Mouse (Mus musculus) olfactory bulb, adult 2 months (tissue): ENCODE results near the gene Lcat. TPM values are rescaled to one million over a fixed set of nuclear protein-coding genes. Genes with fewer than 3 reads are reported as not detected.

Experiments used
- H3K27ac ChIP-seq: fragments of 200-500 bp; 2 replicates; pipeline ENCODE4 v1.5.1; 2012; ENCODE audit warnings: low read depth, low read length; ENCODE audit not compliant: insufficient read depth
- H3K4me1 ChIP-seq: fragments of 200-500 bp; 2 replicates; pipeline ENCODE4 v1.6.1; 2012; ENCODE audit warnings: low read length; ENCODE audit not compliant: control insufficient read depth, insufficient read depth
- H3K4me3 ChIP-seq: fragments of 200-500 bp; 2 replicates; pipeline ENCODE4 v1.5.1; 2012; ENCODE audit warnings: mild to moderate bottlenecking, low read depth, low read length, moderate library complexity; ENCODE audit not compliant: insufficient read depth
- CTCF ChIP-seq: fragments of 200-500 bp; IDR thresholded peaks from 2 replicates; pipeline ENCODE4 v1.5.1; 2012; ENCODE audit warnings: low read depth, mild to moderate bottlenecking, low read length, moderate library complexity; ENCODE audit not compliant: insufficient read depth
- POLR2A ChIP-seq: fragments of 200-500 bp; IDR thresholded peaks from 2 replicates; pipeline ENCODE4 v1.6.1; 2012; ENCODE audit warnings: mild to moderate bottlenecking, low read depth, low read length, moderate library complexity; ENCODE audit not compliant: insufficient read depth
- WGBS: fragments of 180-500 bp; shearing (Covaris S2); methylation state at CpG from one replicate; pipeline ENCODE4 v1.1.7; 2018; 5-methylcytosine and 5-hydroxymethylcytosine counted together
- polyA plus RNA-seq: library from polyadenylated mRNA; stranded (reverse); fragments of >200 nt; gene quantifications from 2 replicates; pipeline ENCODE4 v1.2.4, GENCODE M21; 2012; ENCODE audit warnings: low replicate concordance; ENCODE audit not compliant: missing spikeins, insufficient read depth, insufficient read length

The Lcat gene
- polyA plus RNA-seq, 1 experiment, result not detected

DNA sequence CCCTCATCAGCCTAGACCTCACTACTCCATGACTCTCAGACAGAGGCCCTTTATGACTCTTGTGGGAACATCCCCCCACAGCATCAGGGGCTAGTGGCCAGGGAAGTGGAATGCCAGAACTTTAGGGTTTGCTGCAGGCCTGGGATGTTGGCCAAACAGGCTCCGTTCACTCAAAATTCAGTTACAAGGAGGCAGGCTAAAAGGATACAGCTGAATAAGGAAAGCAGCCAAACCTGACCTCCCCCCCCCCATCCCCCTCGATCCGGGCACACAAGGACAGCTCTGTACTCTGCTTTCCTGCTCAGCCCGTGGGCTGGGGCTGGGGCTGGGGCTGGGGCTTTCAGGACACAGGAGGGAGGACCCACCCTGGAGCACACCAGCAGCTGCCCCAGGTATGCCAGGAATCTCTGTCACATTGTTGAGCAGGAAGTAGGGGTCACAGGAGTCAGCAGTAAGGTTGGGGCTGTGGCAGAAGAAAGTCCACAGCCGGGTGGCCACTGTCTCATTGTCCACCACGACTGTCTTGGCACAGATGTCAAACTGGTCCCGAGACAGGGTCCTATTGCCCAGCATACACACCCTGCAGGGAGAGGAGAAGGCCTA is 8.0 kb upstream of the Lcat start:
- no peak for TF ChIP-seq POLR2A
- TF ChIP-seq CTCF, result no peak
- Histone ChIP-seq H3K27ac (peak overlapping the region; percentile 67), H3K4me3 (no peak overlapping the region), H3K4me1 (peaks cover 31% of the 10 kb centered on the region)
- 27% methylated on average over 7 of the region's 7 CpGs for WGBS

- Histone ChIP-seq H3K27ac (no peak overlapping the region), H3K4me3 (no peak overlapping the region), H3K4me1 (peaks cover 31% of the 10 kb centered on the region)
- 14% methylated on average over 10 of the region's 10 CpGs for WGBS
- no peak for TF ChIP-seq POLR2A
- no peak for TF ChIP-seq CTCF
Measured at GRCm38 (mm10) chr8:105949350-105949749, 6.2 kb upstream of the Lcat start.

DNA sequence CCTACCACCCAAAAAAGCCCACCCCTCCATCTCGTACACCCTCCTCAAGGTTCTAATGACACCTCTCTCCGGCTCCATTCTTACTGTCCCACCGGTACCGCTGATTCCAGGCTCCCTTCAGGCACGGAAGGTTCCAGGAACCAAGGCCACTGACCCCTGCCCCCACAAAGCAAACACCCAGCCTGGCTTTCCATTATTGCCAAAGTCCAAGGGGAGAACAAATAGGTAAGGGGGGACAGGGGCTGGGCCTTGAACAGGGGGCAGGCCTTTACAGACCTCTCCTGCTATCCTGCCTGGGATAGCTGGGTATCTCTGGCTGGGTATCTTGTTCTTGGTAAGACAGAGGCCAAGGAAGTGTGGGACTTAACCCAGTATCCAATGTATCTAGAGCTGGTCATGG is 640 bp downstream of the Lcat start:
- Histone ChIP-seq H3K27ac (no peak overlapping the region), H3K4me1 (peaks cover 9% of the 10 kb centered on the region; the same call in 1 of the 2 replicates), H3K4me3 (no peak overlapping the region)
- TF ChIP-seq CTCF (no peak), POLR2A (no peak)
- 81% methylated on average over 5 of the region's 5 CpGs for WGBS

- H3K4me3 ChIP-seq, result no peak overlapping the region
- H3K4me1 ChIP-seq, result peaks cover 9% of the 10 kb centered on the region; the same call in 1 of the 2 replicates
- 82% methylated on average over 11 of the region's 11 CpGs for WGBS
- TF ChIP-seq POLR2A (no peak), CTCF (no peak)
- no peak overlapping the region for H3K27ac ChIP-seq
Measured at GRCm38 (mm10) chr8:105942026-105942425, 1.2 kb downstream of the Lcat start.

DNA sequence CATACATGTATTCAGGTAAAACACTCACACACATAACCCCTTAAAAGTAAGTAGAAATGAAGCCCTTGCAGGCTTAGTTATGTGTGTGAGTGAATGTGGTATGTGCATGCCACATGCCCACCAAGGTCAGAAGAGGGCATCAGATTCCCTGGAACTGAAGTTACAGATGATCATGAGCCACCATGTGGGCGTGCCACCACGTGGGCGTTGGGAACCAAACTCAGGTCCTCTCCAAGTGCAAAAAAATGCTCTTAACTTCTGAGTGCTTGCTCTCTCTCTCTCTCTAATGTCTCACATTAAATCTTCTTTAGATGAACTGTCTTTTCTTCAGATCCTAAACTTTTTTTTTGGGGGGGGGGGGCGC is 4.9 kb downstream of the Lcat start, which contains the start of gene Psmb10:
Psmb10 (minus strand) TSS at position 139 of the 364 bp plus-strand sequence.
- Histone ChIP-seq H3K4me3 (peak within 1 kb of the TSS; percentile 77), H3K4me1 (peaks cover 14% of the 10 kb centered on the region), H3K27ac (peak within 1 kb of the TSS; percentile 87)
- TF ChIP-seq POLR2A (no peak), CTCF (no peak)
- 21% methylated on average over 4 of the region's 4 CpGs for WGBS

DNA sequence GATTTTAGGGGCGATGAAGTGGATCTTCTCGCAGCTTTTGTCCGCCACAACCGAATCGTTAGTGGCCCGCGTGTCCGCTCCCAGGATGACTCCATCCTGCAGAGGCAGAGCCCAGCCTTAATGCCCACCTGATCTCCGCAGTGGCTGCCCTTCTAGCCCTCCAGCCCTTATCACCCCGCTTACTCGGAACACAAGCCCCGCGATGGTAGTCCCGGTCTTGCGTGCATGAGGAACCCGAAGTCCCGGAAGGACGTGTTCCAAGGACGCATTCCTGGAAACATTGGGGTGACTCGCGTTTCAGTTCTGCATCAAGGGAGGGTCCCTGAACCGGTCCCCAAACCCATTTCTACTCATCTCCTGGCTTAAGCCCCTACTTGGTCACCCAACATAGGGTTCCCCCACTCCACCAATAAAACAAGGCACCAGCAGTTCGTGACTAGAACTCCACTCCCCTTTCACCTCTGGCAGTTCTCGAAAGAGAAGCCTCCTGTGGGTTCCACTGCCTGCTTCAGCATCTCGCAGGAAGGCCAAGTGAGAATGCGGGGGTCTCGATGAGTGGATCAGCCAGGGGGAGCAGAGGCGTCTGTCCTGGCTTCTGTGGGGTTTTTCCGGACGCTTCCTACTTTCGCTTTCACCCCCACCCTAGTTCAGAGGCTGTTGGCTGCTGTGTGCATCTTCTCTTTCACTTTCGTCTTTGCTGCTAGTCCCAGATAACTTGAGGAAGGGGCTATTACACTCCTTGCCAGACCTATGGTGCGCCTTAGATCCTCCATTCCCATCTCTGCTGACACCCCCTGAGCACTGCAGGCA is 5.5 kb downstream of the Lcat start:
- H3K4me3 ChIP-seq, result peak overlapping the region; percentile 77

DNA sequence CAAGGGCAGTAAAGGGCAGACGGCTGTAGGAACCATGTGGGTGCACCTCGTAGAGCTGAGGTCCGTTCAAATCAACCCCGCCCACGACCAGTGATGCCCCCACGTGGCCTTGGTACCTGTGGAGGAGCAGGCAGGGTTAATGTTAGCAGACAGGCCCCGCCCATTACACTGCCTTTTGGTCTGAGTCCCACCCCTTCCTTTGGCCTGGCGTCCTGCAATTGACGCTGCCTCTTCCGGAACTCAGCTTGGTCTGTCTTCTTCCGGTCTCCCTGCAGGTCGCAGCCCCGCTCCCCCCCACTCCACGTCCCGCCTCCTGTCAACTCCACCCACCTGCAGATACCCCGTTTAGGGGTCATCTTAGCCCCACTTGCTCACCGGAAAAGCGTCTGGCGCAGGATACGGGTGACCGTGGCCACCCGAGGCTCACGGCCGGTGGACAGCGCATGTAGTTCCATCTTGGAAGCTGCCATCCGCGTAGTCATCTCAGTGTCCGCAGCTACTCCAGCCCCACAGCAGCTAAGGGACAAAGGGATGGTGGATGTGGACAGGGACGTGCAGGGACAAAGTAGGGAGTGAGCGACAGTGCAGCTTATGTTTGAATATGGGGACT is 6.2 kb downstream of the Lcat start:
- WGBS, result under 1% methylated on average over 30 of the region's 30 CpGs
- peak; percentile 33; the same call in 1 of the 2 replicates for TF ChIP-seq POLR2A
- TF ChIP-seq CTCF, result no peak
- Histone ChIP-seq H3K4me1 (peaks cover 9% of the 10 kb centered on the region; the same call in 1 of the 2 replicates), H3K27ac (peak overlapping the region; percentile 87), H3K4me3 (peak overlapping the region; percentile 77)

More for the DNA sequence above, 5.5 kb downstream of the Lcat start:
- WGBS, result under 1% methylated on average over 33 of the region's 33 CpGs
- peak overlapping the region; percentile 87 for H3K27ac ChIP-seq
- H3K4me1 ChIP-seq, result peaks cover 9% of the 10 kb centered on the region; the same call in 1 of the 2 replicates
- TF ChIP-seq POLR2A (no peak), CTCF (no peak)

DNA sequence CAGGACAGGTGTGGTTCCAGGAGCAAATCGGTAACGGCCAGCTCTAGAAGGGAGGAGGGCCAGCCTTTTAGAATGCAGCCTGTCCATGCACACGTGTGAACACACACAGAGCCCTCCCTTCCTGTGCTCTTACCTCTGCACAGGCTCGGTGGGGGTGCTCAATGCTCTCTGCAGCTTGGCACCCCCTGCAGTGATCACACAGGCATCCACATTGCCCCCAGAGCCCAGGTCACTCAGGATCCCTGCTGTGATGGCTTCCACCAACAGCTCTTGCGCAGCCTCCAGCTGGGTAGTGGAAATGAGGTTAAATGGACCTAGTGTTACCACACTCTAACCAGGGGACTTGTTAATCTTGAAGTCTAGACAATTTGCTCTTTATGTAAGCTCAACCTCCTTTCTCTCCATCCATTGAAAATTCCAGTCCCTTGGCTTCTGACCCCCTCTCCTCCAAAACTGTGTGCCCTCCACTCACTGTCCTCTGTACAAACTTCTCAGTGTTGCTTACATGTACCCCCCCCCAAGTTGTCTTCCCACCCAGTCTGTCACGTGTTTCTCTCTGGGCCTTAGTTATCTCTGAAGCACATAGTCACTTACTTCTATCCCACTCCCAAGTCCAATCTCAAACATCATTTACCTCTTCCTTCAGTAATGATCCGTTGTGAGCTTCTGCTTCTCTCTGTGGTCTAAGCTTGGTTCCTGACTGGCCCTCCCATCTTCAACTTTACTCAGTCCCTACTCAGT is 7.1 kb downstream of the Lcat start:
- Histone ChIP-seq H3K4me3 (peak overlapping the region; percentile 77; the same call in 1 of the 2 replicates), H3K4me1 (peaks cover 9% of the 10 kb centered on the region), H3K27ac (no peak overlapping the region; the same call in 1 of the 2 replicates)
- 32% methylated on average over 7 of the region's 7 CpGs for WGBS
- TF ChIP-seq CTCF, result no peak

GRCm38 (mm10) chr8:105935105-105935504 is 8.1 kb downstream of the Lcat start:
- H3K4me3 ChIP-seq, result no peak overlapping the region
- WGBS, result 83% methylated on average over 6 of the region's 6 CpGs
- peaks cover 17% of the 10 kb centered on the region for H3K4me1 ChIP-seq
- no peak overlapping the region for H3K27ac ChIP-seq
- TF ChIP-seq POLR2A, result no peak
